Mouse (Mus musculus) brain, adult 10 weeks (tissue): ENCODE results near the gene Zswim8. TPM values are rescaled to one million over a fixed set of nuclear protein-coding genes. Genes with fewer than 3 reads are reported as not detected.

Experiments used
- polyA plus RNA-seq: library from polyadenylated mRNA; stranded (reverse); fragments of 350-450 nt; fragmentation: Illumina TruSeq; extraction: RNeasy Lipid Tissue Mini Kit (QIAGEN cat#74804); gene quantifications from one replicate; pipeline ENCODE4 v1.2.3, GENCODE M21; 2015; ENCODE audit warnings: low read depth, low replicate concordance

The Zswim8 gene
- polyA plus RNA-seq = 95.7 TPM

DNA sequence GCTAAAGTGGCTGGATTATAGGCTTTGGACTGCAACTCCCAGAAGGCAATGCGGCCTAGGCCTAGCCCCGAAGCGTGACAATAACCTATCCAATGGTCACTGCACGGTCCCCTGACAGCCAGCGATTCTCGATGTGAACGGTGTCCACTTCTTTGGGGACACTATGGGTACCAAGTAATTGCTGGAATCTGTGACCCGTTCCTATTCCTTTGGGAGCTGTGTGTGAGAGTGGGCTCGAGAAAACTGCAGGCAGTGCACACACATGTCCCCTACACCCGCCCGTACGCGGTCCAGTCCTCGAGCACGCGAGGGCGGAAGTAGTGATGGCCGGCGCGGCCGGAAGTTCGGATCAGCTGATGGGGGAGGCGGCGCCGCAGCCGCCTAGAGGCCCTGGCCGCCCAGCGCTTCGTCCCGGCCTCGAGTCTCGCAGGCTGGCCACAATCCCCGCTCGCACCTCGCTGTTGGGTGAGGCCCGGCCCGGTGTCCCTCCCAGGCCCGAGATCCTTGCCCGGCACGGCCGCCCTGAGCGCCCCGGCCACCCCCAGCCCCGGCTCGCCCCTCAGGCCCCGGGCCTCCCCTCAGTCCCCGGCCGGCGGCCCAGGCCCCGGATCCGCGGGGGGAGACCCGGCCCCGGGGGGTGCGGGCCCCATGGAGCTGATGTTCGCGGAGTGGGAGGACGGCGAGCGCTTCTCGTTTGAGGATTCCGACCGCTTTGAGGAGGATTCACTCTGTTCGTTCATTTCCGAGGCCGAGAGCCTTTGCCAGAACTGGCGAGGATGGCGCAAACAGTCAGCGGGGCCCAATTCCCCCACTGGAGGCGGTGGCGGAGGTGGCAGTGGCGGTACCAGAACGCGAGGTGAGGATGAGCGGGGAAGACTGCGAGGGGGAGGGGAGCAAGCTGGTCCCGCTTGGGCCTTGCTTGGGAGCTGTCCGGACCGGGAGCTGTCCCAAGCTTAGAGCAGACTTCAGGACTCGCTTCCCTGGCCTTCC is at the start of gene Zswim8:
Gene Zswim8, plus strand, starts transcription at position 352 of the 990 bp plus-strand sequence.

DNA sequence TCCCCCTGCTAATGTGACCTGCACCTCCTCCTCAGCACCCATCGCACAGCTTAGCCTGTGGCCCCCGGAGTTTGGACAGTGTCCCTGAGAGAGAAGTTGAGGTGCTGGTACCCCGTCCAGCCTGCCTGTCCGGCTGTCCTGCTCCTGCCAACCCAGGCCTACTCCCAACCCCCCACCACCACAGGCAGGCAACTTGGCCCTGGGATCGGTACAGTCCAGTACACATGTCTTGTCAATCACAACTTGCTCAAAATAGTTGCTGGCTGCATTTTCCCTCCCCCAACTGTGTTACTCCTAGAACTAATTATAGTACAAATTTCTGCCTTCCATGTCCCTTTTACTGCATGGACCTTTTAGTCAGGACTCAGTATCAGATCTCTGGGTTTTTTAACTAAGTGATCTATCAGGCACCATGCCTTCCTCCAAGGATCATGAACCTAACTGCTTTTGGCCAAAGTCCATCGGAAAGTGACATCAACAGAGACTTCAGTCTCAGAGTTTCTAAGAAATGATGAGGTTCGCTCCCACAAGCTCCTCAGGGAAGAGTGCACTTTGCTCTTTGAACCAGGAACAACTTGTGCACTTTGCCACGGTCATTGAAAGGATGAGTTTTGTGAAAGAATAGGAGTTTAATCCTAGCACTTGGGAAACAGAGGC is 39.1 kb upstream of the Zswim8 start, which contains the start of gene Synpo2l:
Gene Synpo2l, minus strand, starts transcription at position 201 of the 657 bp plus-strand sequence.

DNA sequence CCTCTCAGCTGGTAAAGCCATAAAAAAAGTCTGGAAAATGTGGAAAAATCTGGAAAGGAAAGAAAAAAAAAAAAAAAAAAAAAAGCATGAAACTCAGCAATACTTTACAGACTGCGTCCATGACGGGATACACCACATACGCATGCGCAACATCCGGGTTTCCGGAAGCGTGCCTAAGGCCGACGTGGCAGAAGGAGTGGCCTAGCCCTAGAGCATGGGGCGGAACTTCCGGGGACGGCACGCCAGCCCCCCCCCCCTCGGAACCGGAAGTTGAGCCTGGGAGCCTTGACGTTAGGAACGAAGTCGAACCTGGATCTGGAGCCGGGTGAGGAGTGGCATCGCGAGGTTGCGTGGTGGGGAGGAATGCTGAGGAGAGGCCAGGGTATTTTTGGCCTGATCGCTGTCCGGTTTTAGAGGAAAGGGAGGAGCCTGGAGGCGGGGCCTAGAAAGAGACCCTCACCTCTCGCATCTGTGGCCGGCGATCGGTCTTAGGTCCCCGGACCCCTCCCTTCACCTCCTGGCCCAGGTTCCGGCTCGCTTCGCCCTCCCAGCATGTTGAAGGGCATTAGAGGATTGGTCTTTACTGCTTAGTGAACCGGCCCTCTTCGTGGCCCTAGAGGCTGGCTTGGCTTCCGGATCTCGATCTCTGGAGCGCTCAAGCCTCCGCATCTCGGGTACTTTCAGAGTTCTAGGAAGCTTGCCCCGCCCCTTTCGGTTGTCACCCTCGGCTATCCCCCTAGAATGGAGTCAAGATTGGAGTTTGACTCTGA is 33.1 kb upstream of the Zswim8 start, which contains the start of gene Sec24c:
Gene Sec24c, plus strand, starts transcription at position 245 of the 770 bp plus-strand sequence.

DNA sequence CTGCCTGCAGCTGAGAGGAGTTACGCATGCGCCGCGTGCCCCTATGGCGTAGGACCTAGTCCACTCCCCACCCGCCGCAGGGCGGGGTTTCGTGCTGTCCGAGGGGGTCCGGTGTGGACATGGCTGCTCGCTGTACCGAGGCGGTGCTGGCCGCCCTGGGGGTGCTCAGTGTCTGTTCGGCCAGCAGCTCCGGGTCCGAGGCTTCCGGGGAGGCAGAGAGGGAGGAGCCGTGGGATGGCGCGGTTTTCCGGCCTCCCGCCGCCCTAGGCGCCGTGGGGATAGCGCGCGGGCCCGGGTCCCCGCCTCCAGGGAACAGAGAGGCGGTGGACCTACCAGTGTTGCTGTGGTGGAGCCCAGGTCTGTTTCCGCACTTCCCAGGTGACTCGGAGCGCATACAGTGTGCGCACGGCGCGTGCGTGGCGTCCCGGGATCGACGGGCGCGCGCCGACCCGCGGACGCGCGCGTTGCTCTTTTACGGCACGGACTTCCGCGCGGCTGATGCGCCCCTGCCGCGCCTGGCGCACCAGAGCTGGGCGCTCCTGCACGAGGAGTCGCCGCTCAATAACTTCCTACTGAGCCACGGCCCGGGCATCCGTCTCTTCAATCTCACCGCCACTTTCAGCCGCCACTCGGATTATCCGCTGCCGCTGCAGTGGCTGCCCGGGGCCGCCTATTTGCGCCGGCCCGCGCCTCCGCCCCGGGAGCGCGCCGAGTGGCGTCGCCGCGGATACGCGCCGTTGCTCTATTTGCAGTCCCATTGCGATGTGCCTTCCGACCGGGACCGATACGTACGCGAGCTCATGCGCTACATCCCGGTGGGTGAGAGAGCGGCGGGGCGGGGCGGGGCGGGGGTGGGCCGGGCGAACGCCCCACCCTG is 12.2 kb upstream of the Zswim8 start, which contains the start of gene Fut11:
Gene Fut11, plus strand, starts transcription at position 85 of the 877 bp plus-strand sequence.

DNA sequence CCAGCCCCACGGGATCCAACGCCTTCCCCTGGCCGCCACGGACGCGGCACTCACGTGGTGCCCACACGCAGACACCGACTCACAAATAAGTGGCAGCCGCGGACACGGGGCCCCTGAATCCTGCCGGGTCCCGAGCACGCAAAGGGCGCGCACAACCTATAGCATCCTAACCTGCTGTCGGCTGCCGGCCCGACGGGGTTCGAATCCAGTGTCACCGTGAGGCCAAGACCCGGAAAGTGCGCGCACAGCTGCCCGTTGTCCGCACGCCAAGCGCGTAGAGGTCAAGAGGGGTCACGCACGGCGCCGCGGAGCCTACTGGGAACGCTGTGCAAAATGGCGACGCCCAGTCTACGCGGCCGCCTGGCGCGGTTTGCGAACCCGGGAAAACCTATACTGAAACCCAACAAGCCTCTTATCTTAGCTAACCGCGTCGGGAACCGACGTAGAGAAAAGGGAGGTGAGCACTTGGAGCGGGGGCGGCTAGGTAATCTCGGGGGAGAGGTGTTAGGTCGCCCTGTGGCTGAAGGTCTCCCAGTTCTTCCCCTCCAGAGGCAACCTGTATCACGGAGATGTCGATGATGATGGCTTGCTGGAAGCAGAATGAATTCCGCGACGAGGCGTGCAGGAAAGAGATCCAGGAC is 4.5 kb upstream of the Zswim8 start, which contains the start of gene Chchd1:
Gene Chchd1, plus strand, starts transcription at position 266 of the 641 bp plus-strand sequence.

DNA sequence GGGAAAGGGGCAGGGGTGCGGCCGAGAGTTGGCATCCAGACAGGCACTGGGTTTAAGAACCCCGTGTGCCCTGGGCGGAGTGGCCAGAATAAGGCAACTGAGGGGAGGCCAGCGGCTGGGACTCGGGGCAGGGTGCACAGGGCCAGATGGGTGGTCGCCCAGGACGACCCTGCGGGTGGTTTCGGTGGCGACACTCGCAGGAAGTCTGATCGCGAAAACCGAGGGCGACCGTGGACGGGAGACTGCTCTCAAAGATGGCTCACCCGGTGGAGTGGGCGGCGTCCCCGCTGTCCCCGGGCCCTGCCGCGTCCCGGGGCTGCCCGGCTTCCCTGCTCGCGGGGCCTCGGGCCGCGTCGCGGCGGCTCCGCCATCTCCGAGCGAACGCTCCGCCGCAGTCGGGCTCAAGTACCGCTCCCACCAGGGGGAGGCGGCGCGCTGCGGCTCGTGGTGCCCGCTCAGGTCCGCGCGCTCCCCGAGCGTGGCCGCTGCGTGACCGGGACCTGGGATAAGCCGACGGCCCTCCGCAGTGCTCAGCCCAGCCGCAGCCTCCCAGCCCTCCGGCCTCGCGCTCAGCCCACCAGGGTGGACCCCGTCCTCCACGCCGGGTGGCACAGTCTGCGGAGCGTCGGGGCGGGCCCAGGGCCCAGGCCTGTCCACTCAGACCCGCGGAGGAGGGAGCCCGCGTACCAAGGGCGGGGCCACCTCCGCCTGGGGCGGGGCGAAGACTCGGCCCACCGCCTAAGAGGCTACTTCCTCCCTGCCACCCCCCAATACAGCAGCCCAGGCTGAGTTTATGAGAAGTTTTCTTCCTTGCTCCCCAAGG is 26.8 kb downstream of the Zswim8 start, which contains the start of gene Ndst2:
Gene Ndst2, minus strand, starts transcription at position 611 of the 823 bp plus-strand sequence.

Other genes starting within 250 kb of the Zswim8 start
- 85.4 TPM for gene Anxa7, start 227.4 kb upstream of the Zswim8 start, polyA plus RNA-seq
- gene Mss51, start 210.7 kb upstream of the Zswim8 start, polyA plus RNA-seq = 0.33 TPM
- gene Ppp3cb, start 161.0 kb upstream of the Zswim8 start, polyA plus RNA-seq = 266 TPM
- 42.2 TPM for gene Usp54, start 66.5 kb upstream of the Zswim8 start, polyA plus RNA-seq
- not detected for gene Myoz1, start 51.0 kb upstream of the Zswim8 start, polyA plus RNA-seq
- not detected for gene Synpo2l, start 39.2 kb upstream of the Zswim8 start, polyA plus RNA-seq
- gene Sec24c, start 33.2 kb upstream of the Zswim8 start, polyA plus RNA-seq = 57.9 TPM
- gene Fut11, start 12.6 kb upstream of the Zswim8 start, polyA plus RNA-seq = 14.1 TPM
- 163 TPM for gene Chchd1, start 4.5 kb upstream of the Zswim8 start, polyA plus RNA-seq
- 14.9 TPM for gene Ndst2, start 27.0 kb downstream of the Zswim8 start, polyA plus RNA-seq
- 264 TPM for gene Camk2g, start 86.5 kb downstream of the Zswim8 start, polyA plus RNA-seq
- gene Plau, start 129.1 kb downstream of the Zswim8 start, polyA plus RNA-seq = 4.3 TPM
- 16.2 TPM for gene Vcl, start 221.8 kb downstream of the Zswim8 start, polyA plus RNA-seq